Mouse (Mus musculus) sigmoid colon, adult 10 weeks (tissue): ENCODE measurements around the gene Fam124a. TPM values are rescaled to one million over a fixed set of nuclear protein-coding genes. Genes with fewer than 3 reads are reported as not detected.

Experiments
- polyA plus RNA-seq: library from polyadenylated mRNA; stranded (reverse); fragments of 350-450 nt; fragmentation: Illumina TruSeq; extraction: RNeasy Lipid Tissue Mini Kit (QIAGEN cat#74804); gene quantifications from one replicate; pipeline ENCODE4 v1.2.3, GENCODE M21; 2014; ENCODE audit warnings: low read depth, low replicate concordance

Gene Fam124a
- polyA plus RNA-seq, result 9.8 TPM

GRCm38 (mm10) chr14:62555309-62555829 is at the start of gene Fam124a:
Gene Fam124a (plus strand): TSS chr14:62555737.

GRCm38 (mm10) chr14:62566821-62567220 is 11.3 kb downstream of the Fam124a start, which contains the start of gene Gm4131:
Gene Gm4131 (minus strand): TSS chr14:62566921.

Other genes with a start within 250 kb of the Fam124a start
- not detected for gene Gucy1b2, start 99.4 kb upstream of the Fam124a start, polyA plus RNA-seq
- not detected for gene Gm4131, start 11.2 kb downstream of the Fam124a start, polyA plus RNA-seq
- gene Serpine3, start 107.9 kb downstream of the Fam124a start, polyA plus RNA-seq, result not detected
- gene Ints6, start 205.4 kb downstream of the Fam124a start, polyA plus RNA-seq, result 72.4 TPM